Mouse (Mus musculus): ENCODE data around the gene Fam133b. TPM values are rescaled to one million over a fixed set of nuclear protein-coding genes. Genes with fewer than 3 reads are reported as not detected.

Fam133b gene
- total and polyA plus RNA-seq, 3 experiments: 4.1 to 12.1 (median 11.3) TPM

DNA sequence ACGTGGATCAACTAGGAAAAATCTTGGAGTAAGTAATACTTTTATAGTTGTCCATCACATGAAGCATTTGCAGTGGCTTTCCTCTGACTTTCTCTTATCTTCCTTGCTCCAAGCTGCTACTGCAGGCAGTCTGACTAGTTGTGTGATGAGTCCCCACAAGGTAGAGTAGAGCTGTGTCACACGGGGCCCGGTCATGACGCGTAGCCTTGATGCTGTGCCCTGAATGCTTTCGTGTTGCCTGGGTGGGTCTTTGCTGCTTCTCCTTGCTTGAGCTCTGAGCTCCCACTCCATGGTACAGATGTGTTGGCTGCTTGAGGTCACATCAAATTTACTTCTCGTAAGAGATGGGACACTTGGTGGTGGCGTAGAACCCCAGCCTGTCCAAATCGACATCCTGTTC, 28.2 kb upstream of the Fam133b start:
- Histone ChIP-seq H3K4me3 (no peak overlapping the region), H3K27me3 (ENCODE audit: control insufficient read depth, insufficient read depth, low read length) (no peaks in the 10 kb centered on the region), H3K9ac (ENCODE audit: low read depth, low read length) (no peak overlapping the region), H3K27ac (no peak overlapping the region), H3K79me2 (replicated peaks; ENCODE audit: control insufficient read depth, insufficient read depth, low read length) (no peaks in the 10 kb centered on the region), H3K4me1 (ENCODE audit: control insufficient read depth, insufficient read depth, low read length) (peaks cover 6% of the 10 kb centered on the region), H3K36me3 (ENCODE audit: control insufficient read depth, insufficient read depth, low read length) (no peaks in the 10 kb centered on the region)
- 89% methylated on average over 9 of the region's 9 CpGs for WGBS
- TF ChIP-seq EP300 (IDR thresholded peaks at IDR 0.05; ENCODE audit: insufficient read depth, low read depth, low read length): no peak
- no peak for TF ChIP-seq POLR2A (IDR thresholded peaks at IDR 0.05; ENCODE audit: insufficient read depth, low read depth, low read length)
- no peak for TF ChIP-seq CTCF (IDR thresholded peaks at IDR 0.05)
- intact Hi-C loops (cut with DNase I): no loop called here
- DNase-seq: no peak

DNA sequence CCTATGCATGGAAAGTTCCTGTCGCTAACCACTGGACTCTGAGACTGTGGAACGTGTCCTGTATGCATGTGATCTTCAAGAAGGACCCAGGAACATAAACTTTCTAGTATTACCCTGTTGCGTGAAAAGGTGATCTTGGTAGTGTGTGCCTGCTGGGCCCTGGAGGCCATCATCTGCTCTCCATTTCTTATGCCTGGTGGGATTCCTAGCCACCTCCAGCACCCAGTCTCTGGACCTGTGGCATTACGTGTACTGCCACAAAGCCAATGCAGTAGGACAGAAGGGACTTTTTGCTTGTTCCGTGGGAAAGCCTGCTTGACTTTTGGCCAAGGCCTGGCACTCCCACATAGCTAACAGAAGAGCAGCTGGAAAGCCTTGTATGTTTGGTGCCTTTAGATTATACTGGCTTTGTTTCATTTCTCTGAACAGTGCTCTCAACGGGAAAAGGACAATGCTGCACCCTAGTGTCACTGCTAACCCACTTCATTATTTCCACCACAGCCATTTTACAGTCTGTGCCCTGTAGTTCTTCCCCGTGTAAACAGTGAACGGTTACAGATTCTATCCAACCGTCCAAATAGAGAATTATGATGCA, 27.1 kb upstream of the Fam133b start:
- H3K36me3 ChIP-seq (ENCODE audit: control insufficient read depth, insufficient read depth, low read length): no peaks in the 10 kb centered on the region
- intact Hi-C loops (cut with DNase I): loop anchor here (1.0 to 2.0 kb wide), 3 partner anchors 172 to 370 kb away; no protein-coding TSS in a partner anchor
- 37% methylated on average over 9 of the region's 9 CpGs for WGBS

DNA sequence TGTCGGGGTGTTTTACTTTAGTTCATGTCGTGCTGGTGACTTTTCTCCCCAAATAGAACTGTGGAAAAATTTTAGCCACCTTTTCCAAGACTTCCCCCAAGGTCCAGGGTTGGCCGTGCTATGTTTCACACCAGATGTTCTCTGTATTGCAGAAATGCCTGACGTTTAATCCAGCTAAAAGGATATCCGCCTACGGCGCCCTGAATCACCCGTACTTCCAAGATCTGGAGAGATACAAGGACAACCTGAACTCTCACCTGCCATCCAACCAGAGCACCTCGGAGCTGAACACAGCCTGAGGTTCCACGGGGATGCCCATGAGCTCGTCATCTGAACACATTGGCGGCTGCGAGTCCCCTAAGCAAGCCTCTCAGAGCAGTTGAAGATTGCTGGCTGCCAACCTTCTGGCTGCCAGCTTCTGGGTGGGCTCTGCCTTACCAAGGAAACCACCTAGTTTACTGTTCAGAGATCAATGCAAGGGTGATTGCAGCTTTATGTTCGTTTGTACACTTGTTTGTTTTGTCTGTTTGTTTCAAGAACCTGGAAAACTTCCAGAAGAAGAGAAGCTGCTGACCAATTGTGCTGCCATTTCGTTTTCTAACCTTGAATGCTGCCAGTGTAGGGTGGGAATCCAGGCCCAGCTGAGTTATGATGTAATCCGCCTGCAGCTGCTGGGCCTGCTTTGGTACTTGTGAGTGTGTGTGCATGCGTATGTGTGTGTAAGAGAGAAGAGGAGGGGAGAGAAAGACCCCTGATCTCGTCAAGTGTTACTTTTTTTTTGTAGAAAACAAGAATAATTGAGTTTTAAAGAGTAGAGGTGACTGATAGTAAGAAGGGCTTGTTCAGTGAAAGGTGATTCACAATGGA, 22.9 kb upstream of the Fam133b start:
- 84% methylated on average over 18 of the region's 18 CpGs for WGBS
- H3K9ac ChIP-seq (ENCODE audit: low read depth, low read length): no peak overlapping the region
- TF ChIP-seq POLR2A (IDR thresholded peaks at IDR 0.05; ENCODE audit: insufficient read depth, low read depth, low read length) (no peak), CTCF (IDR thresholded peaks at IDR 0.05) (no peak), EP300 (IDR thresholded peaks at IDR 0.05; ENCODE audit: insufficient read depth, low read depth, low read length) (no peak)
- H3K4me1 ChIP-seq (ENCODE audit: control insufficient read depth, insufficient read depth, low read length): peaks cover 2% of the 10 kb centered on the region
- H3K27ac ChIP-seq: no peak overlapping the region
- no peaks in the 10 kb centered on the region for H3K79me2 ChIP-seq (replicated peaks; ENCODE audit: control insufficient read depth, insufficient read depth, low read length)
- no peaks in the 10 kb centered on the region for H3K36me3 ChIP-seq (ENCODE audit: control insufficient read depth, insufficient read depth, low read length)
- no peak overlapping the region for H3K4me3 ChIP-seq
- no peaks in the 10 kb centered on the region for H3K27me3 ChIP-seq (ENCODE audit: control insufficient read depth, insufficient read depth, low read length)
- DNase-seq: no peak
- intact Hi-C loops (cut with DNase I): no loop called here

More for the DNA sequence above, 27.1 kb upstream of the Fam133b start:
- peaks cover 6% of the 10 kb centered on the region for H3K4me1 ChIP-seq (ENCODE audit: control insufficient read depth, insufficient read depth, low read length)
- no peaks in the 10 kb centered on the region for H3K79me2 ChIP-seq (replicated peaks; ENCODE audit: control insufficient read depth, insufficient read depth, low read length)
- DNase-seq: peak; percentile 40 to 48
- TF ChIP-seq EP300 (IDR thresholded peaks at IDR 0.05; ENCODE audit: insufficient read depth, low read depth, low read length): no peak
- TF ChIP-seq CTCF (IDR thresholded peaks at IDR 0.05): peak; percentile 93
- H3K27me3 ChIP-seq (ENCODE audit: control insufficient read depth, insufficient read depth, low read length): no peaks in the 10 kb centered on the region
- no peak overlapping the region for H3K9ac ChIP-seq (ENCODE audit: low read depth, low read length)
- H3K27ac ChIP-seq: no peak overlapping the region
- no peak overlapping the region for H3K4me3 ChIP-seq

DNA sequence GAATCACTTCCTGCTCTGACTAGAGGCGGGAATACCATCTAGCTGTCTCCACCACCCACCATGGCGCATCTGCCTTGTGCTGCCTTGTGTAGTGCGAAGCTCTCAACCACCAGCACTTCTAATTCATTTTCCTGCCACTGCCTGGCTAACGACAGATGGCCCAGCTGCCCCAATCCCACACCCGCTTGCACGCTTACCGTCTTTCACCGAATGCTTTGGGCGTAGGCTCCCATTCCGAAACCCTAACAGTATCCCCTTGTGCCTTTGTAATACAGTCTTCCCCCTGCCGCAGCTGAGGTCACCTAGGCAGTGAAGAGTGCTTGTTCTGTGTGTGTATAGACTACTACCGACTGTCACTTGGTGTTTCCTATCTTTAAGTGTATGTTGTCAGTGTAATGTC, 21.9 kb upstream of the Fam133b start:
- TF ChIP-seq EP300 (IDR thresholded peaks at IDR 0.05; ENCODE audit: insufficient read depth, low read depth, low read length): no peak
- no peak for TF ChIP-seq POLR2A (IDR thresholded peaks at IDR 0.05; ENCODE audit: insufficient read depth, low read depth, low read length)
- TF ChIP-seq CTCF (IDR thresholded peaks at IDR 0.05): no peak
- H3K27ac ChIP-seq: no peak overlapping the region
- no peaks in the 10 kb centered on the region for H3K79me2 ChIP-seq (replicated peaks; ENCODE audit: control insufficient read depth, insufficient read depth, low read length)
- intact Hi-C loops (cut with DNase I): no loop called here
- no peaks in the 10 kb centered on the region for H3K27me3 ChIP-seq (ENCODE audit: control insufficient read depth, insufficient read depth, low read length)
- no peaks in the 10 kb centered on the region for H3K36me3 ChIP-seq (ENCODE audit: control insufficient read depth, insufficient read depth, low read length)
- no peak overlapping the region for H3K4me3 ChIP-seq
- 85% methylated on average over 12 of the region's 12 CpGs for WGBS
- no peak overlapping the region for H3K9ac ChIP-seq (ENCODE audit: low read depth, low read length)
- DNase-seq: no peak
- H3K4me1 ChIP-seq (ENCODE audit: control insufficient read depth, insufficient read depth, low read length): no peaks in the 10 kb centered on the region

DNA sequence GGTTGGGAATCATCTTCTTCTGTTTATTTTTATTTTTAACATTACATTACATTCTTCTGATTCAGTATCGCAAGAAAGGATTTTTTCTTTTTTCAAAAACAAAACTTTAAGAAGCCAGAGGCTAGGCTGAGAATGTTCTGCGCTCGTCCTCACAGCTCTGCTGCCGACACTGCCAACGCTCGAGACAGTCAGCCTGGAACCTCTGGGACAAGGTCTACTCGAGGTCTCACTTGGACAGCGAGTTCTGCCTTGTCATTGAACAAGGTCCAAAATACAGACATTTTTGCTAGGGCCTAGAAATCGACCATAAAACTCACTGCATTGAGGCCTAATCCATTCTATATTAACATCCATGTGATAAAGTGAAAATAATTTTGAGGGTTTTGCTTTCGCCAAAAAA, 20.8 kb upstream of the Fam133b start:
- Histone ChIP-seq H3K4me1 (ENCODE audit: control insufficient read depth, insufficient read depth, low read length) (no peaks in the 10 kb centered on the region), H3K27ac (no peak overlapping the region), H3K4me3 (no peak overlapping the region), H3K27me3 (ENCODE audit: control insufficient read depth, insufficient read depth, low read length) (no peaks in the 10 kb centered on the region), H3K79me2 (replicated peaks; ENCODE audit: control insufficient read depth, insufficient read depth, low read length) (no peaks in the 10 kb centered on the region), H3K36me3 (ENCODE audit: control insufficient read depth, insufficient read depth, low read length) (no peaks in the 10 kb centered on the region), H3K9ac (ENCODE audit: low read depth, low read length) (no peak overlapping the region)
- no peak for DNase-seq
- intact Hi-C loops (cut with DNase I): no loop called here
- 86% methylated on average over 10 of the region's 10 CpGs for WGBS
- TF ChIP-seq EP300 (IDR thresholded peaks at IDR 0.05; ENCODE audit: insufficient read depth, low read depth, low read length): no peak
- TF ChIP-seq POLR2A (IDR thresholded peaks at IDR 0.05; ENCODE audit: insufficient read depth, low read depth, low read length): no peak
- TF ChIP-seq CTCF (IDR thresholded peaks at IDR 0.05): no peak

Measured in heart, adult 2 months (tissue).